Mouse (Mus musculus) heart, postnatal 25 days (tissue): ENCODE data around the gene Myocos. TPM values are rescaled to one million over a fixed set of nuclear protein-coding genes. Genes with fewer than 3 reads are reported as not detected.

Source experiments
- DNase-seq: peaks from one replicate; pipeline ENCODE4 v3.0.0; 2022; ENCODE audit warnings: low spot score
- intact Hi-C: fragments of 180-260 bp; cut with DNase I; formaldehyde crosslinking; loops from one replicate; pipeline ENCODE4 v1.15.1; 2025
- microRNA-seq: library from miRNA; unstranded; fragments of <30 nt; microRNA quantifications from one replicate; pipeline ENCODE4 v1.2.0, GENCODE M21; 2022
- total RNA-seq, 2 experiments: library from RNA; stranded (reverse); gene quantifications; 2 replicates each; pipeline ENCODE4 v1.2.3; 2021

The Myocos gene
- total RNA-seq, 2 experiments from 2014 or later, result not detected

DNA sequence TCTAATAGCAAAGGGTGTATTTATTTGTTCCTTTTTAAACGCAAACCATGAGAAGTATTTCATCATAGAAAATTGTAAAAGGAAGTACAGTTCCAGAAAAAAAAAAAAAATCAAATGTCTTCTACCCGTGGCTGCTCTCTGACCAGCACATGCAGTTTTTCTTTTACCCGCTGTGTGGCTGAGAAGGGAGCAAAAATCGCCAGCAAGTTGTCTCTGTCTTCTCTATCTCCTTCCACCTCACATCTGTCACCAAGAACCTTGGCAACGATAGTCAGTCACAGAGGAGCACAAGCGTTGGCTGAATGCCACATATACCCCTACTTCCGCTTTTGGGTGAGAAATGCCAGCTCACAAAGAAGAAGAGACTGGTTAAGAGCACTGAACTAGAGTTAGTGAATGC, 32.8 kb downstream of the Myocos start:
- DNase-seq, result no peak
- intact Hi-C loops, result no loop called here

DNA sequence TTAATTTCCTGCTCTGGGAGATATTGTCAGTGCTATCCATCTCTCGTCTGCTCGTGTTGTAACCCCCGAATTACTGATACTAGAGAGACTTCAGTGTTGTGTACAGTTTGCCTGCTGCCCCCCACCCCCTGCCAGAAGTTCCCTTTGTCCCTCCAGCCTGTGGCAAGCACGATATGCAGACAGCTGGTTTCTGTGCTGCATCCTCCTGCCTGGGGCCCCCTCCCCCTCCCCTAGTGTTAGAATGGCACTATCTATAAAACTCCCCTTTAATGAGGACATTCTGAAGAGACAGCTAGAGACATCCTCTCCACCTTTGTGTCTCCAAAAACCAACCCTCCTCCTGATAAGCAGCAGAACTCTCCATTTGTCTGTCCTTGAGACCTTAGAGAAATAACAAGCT, 34.1 kb downstream of the Myocos start:
- intact Hi-C loops, result no loop called here
- no peak for DNase-seq

DNA sequence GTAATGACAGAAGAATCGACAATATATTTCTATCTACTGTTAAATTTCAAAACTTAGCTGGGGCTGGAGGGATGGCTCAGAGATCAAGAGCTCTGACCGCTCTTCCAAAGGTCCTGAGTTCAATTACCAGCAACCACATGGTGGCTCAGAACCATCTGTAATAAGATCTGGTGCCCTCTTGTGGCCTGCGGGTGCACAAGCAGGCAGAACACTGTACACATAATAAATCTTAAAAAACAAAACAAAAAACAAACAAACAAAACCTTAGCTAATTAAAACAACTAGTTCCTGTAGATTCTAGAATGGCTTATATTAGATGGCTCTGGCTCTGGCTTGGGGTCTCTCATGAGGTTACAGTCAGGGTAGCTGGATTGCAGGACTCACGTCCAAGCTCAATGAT, 37.5 kb downstream of the Myocos start:
- intact Hi-C loops, result no loop called here

DNA sequence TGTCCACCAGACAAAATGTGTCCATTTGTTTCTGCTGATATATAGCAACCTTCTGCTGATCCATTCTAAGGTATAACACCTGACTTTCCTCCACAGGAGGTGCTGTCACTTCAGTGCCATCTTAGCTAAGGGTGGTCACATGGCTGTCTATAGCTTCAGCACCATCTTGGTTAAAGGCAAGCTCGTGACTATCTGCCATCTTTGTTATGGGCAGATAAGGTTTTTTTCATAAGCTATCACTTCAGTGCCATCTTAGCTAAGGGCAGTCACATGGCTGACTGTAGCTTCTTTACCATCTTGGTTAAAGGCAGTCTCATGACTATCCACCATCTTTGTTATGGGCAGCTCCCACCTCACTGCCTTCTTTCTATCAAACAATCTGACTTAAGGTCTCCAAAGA, 42.5 kb downstream of the Myocos start:
- intact Hi-C loops, result no loop called here
- DNase-seq, result no peak

More for the DNA sequence above, 37.5 kb downstream of the Myocos start:
- no peak for DNase-seq

DNA sequence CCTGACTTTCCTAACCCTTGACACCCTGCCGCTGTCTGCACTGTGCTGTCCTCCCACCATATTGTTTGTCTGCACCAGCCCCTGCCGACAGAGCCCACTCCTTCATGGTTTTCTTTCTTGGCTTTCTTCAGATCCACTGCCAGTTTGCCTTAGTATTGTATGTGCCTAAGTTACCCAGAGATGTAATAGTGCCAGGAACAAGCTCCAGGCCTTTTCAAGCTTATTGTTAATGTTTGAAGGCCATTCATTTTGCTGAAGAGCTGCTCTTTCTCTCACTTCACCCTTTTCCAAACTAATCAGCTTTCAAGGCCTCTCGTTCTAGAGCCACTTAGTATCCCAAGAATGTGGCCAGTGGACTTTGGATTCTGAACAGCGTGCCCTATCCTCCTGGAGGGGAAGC, 46.8 kb downstream of the Myocos start:
- intact Hi-C loops, result no loop called here
- DNase-seq, result no peak

DNA sequence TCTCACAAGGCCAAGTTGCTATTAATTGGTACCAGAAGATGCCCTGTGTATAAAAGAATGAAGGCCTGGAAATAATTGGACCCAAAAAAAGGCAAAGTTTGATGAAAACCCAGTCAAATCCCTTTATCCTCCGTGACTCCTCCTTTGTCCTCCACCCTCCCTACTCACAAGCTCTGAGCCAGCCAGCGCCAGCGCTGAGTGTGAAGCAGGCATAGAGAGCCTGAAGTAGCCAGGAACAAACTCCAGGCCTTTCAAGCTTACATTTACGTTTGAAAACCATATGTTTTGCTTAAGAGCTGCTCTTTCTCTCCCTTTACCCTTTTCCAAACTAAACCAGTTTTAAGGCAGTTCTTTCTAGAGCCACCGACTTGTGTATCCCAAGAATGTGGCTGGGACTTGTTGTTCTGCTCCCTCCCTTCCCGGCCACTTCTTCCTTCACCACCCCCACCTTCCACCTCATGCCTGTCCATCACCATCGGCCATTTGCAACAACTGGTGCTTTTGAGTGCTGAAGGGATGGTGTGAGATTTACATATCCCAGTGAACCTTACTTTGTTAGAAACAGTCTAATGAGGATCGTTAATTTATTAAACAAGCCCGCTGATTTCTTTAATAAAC, 48.3 kb downstream of the Myocos start:
- intact Hi-C loops, result no loop called here
- DNase-seq, result no peak

DNA sequence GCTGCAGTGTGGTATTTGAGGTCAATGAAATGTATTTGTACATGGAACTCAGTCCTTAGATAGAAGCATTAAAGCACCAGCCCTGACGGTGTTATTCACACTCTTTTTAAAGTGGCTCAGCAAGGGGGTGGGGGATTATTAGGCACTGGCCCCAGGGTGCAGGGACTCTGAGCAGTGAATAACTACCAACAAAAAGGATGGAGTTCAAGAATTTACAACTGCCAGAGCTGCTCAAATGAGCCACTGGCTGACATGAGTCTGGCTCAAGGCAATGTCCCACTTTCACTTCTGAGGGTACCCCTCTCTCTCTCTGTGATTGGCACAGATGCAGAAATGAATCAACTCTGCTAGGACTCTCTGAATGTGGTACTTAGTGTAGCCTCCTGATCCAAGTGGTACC, 49.9 kb downstream of the Myocos start:
- intact Hi-C loops, result no loop called here
- no peak for DNase-seq

DNA sequence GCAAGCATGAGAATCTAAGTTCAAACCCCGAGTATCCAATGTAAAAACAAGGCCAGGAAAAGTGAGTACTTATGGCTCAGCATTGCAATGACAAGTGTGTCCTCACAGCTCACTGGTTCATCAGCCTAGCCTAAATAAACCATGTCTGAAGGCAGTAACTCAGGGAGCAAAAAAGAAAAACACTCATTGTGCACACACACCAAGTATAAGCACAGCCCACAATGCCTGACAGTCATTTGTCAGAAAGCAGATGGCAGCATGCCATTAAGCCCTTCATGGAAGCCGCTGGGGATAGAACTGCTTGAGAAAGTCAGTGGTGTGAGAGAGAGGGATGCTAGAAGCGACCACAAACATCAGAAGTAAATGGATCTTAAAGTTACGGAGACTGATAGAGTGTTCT, 56.7 kb downstream of the Myocos start:
- intact Hi-C loops, result no loop called here
- DNase-seq, result no peak

DNA sequence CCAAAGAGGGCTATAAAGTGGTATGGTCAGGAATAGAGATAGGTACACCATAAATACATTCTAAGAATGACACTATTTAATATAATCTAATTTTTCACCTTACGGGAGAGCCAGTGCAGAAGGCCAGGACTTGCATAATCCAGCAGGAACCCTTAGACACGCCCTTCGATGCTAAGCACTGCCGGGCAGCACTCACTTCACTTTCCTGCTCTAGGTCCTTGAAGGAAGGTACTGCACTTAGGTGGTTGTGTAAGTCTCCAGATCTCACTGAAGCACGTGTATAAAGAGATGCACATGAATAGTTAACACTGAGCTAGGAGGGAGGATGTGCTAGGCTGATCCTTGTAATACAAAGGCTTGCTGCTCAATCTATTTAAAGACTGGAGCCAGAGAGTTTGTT, 58.4 kb downstream of the Myocos start:
- intact Hi-C loops, result no loop called here
- DNase-seq, result no peak

DNA sequence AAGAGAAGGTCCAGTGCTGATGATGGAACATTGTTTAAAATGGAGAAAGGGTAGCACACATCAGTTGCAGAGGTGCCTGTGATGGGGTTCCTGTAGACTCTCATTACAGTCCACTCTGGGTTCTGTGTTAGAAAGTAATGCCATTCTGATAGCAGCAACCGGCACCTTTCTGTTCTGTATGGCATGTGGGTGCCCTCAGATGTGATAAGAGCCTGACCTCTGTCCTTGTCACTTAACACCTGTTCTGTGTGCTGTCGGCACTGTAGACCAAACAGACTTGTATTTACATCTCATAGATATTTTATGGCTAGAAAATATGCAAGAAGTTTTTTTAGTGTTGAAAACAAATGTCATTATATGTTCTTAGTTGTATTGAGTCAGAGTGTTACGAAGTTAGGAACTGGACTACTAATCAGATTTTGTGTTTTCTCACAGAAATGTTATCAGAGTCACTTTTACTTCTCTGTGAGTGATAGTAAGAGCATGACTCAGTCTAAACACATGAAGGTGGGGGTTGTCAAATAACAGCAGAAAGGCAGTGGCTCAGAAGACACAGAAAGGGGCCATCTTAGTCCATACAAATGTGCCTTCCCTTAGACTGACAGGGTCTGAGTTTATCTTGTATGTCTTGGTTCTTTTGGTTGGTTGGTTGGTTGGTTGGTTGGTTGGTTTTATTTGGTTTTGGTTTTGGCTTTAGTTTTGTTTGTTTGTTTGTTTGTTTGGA, 60.5 kb downstream of the Myocos start:
- intact Hi-C loops, result no loop called here
- DNase-seq, result no peak

Small RNA genes lying within 50 kb of the gene (microRNA-seq; reads per million reads assigned to microRNA genes)
- gene Gm27616, result not detected

Other genes with a start within 250 kb of the Myocos start
- 1 to 10 TPM; 4.7 to 7.4 TPM for gene Dnm3, start 180.2 kb downstream of the Myocos start, total RNA-seq
- 1 to 10 TPM; 4.1 to 5.7 TPM for gene Mettl13, start 109.7 kb downstream of the Myocos start, total RNA-seq
- gene Vamp4, start 87.7 kb downstream of the Myocos start, total RNA-seq, result 10 to 100 TPM; 19.9 to 24.0 TPM
- 1 to 10 TPM; 2.3 TPM for gene Myoc, start 19.1 kb downstream of the Myocos start, total RNA-seq
- gene Prrc2c, start 82.3 kb upstream of the Myocos start, total RNA-seq, result 10 to 100 TPM; 74.4 to 83.8 TPM
- gene Fmo4, start 155.8 kb upstream of the Myocos start, total RNA-seq, result under 1 TPM in 1 of 2 experiments, not detected in 1; 0.10 TPM
- gene Fmo1, start 208.4 kb upstream of the Myocos start, total RNA-seq, result 10 to 100 TPM; 36.9 to 40.7 TPM
- gene Fmo2, start 240.5 kb upstream of the Myocos start, total RNA-seq, result 10 to 100 TPM; 27.4 to 29.5 TPM